Mouse (Mus musculus): ENCODE results near the gene Gadl1. TPM values are rescaled to one million over a fixed set of nuclear protein-coding genes. Genes with fewer than 3 reads are reported as not detected.
A peak's percentile ranks its signal among the peaks of the same experiment; 100 is the strongest.

The Gadl1 gene
- polyA plus RNA-seq (2015; fragmentation: Nextera tagmentation; extraction: Ambion mirVana) = 0.36 and 0.59 TPM in 2 replicates

DNA sequence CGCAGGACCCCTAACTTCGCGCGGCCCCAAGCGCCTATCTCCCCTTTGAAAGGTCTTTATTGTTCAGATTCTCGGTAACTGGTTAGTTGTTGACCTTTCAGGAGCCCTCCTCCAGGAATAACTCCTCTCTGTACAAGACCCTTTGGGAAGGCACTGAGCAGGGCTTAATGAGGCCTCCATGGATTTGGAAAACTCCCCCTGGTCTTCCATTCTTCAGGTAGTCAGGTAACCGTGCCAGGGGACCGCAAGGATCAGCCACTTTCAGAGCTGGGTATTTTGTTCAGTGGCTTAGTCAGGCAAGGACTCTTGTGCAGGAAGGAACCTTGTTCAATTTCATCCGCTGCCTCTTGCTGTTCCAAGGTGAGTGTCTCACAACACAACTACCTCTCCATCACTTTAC is at the start of gene Gadl1:
Gene Gadl1 (plus strand): TSS at position 301 of the 400 bp plus-strand sequence.
- no peak for DNase-seq (ENCODE audit: low spot score)

DNA sequence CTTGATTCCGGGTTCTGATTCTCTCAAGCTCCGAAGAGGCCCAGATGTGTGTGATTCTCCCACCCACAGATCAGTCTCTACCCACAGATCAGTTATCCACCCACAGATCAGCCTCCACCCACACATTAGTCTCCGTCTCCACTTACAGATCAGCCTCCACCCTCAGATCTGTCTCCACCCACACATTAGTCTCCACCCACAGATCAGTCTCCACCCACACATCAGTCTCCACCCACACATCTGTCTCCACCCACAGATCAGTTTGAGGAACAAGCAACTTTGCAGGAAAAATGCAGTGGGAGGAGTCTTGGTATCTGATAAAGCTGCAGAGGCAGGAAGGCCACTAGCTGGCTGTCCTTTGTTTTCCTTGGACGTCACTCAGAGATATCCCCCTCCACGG is 46.5 kb upstream of the Gadl1 start:
- no peak for DNase-seq (ENCODE audit: low spot score)

DNA sequence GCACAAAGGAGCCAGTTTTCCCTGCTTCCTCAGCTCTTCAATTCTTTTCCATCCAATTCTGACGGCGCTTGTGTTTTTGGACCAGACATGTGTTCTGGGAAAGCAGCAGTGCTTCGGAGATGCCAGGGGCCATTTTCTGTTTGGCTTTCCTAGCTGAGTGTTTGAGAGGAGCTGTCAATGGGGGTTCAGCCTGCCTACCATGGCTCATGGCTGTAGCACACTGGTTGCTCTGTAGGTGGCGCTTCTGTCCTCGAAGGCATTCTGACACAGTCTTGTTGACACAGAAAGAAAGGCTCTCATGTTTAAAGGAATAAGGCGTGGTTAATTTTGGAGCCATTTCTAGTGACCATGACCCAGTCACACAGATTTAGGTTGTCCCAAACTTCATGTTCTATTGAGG is 45.9 kb upstream of the Gadl1 start:
- DNase-seq (ENCODE audit: low spot score) = peak; percentile 35

DNA sequence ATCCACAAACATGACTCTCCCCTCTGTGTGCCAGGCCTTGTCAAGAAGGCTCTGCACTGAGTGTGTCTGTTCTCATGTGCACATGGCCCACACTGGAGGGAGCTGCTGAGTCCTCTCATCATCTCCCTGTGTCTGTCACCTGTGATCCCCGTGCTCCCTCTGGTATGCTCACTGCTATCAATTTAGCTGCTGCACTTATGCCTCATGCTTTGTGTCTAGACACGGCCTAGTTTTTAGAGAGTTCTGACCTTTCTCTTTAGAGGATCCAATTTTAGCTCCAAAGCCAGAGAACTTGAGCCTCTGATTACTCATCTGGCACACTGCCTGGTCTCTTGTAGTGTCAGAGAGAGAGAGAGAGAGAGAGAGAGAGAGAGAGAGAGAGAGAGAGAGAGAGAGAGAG is 42.0 kb upstream of the Gadl1 start:
- DNase-seq (ENCODE audit: low spot score) = no peak

DNA sequence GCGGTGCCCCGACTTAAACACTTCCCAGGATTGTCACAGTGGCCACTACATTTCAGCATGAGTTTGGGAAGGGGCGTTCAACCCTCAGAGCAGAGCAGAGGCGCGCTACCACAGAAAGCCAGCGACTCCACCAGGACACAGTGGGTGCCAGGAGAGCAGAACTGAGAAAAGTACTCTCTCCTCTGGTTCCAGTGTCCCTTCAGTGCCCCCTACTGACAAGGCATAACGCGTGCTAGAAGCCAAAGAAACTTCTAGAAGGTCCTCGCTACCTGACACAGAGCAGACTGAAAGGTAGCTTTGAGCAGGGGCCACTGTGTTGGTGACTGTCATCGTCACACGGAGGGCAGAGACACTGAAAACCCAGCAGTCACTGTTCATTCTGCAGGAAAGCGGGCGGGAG is 39.1 kb upstream of the Gadl1 start:
- peak; percentile 9 for DNase-seq (ENCODE audit: low spot score)

DNA sequence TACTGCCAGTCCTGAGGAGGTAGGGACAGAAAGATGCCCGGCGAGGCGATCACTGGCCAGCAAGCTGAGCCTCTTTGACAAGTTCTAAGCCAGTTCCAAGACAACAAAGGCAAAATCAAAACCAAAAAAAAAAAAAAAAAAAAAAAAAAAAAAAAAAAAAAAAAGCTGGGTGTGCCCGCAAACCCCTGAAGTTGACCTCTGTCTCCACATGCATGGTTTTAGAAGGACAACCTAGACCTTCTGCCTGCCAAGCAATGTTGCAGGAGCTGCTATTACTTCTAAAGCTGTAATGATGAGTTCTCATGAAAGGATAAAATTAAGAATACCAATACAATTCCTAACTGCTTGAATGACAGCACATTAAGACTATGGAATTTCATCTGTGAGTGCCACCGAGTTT is 38.6 kb upstream of the Gadl1 start:
- DNase-seq (ENCODE audit: low spot score) = no peak

DNA sequence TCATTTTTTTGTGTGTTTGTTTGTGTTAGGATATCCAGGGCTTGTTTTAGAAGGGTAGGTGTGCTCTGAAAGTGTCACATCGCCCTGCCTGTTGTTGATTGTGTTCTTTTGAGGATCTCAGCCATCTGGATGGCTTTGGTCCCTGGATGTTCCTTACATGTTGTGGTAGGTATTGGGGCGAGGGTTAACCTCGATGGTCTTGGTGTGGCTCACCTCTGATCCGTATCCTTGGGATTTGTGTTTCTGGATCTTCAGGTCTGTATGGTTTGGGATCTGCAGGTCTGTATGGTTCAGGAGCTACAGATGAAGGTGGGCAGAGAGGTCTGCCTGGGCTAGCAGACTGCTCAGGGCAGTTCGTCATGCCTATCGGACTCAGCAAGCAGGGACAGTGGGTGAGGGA is 28.8 kb upstream of the Gadl1 start:
- no peak for DNase-seq (ENCODE audit: low spot score)

DNA sequence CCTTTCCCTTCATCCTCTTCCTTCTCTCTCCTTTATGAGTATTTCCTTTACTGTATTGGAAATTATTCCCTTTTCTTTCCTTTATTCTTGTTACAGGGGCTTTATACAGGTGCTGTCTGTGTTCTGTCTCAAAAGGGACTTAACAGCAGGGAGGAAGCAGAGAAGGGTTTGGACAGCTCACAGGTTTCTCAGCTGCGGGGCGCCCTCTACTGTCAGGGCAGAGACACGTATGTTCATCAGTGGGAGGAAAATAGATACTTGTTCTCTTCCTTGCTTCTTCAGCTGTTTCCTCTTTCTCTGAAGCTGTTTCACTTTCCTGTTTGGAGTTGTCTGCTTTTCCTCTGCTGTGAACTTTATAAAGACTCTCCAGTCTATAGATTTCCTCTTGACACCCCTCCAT is 28.1 kb upstream of the Gadl1 start:
- peak; percentile 26 for DNase-seq (ENCODE audit: low spot score)

DNA sequence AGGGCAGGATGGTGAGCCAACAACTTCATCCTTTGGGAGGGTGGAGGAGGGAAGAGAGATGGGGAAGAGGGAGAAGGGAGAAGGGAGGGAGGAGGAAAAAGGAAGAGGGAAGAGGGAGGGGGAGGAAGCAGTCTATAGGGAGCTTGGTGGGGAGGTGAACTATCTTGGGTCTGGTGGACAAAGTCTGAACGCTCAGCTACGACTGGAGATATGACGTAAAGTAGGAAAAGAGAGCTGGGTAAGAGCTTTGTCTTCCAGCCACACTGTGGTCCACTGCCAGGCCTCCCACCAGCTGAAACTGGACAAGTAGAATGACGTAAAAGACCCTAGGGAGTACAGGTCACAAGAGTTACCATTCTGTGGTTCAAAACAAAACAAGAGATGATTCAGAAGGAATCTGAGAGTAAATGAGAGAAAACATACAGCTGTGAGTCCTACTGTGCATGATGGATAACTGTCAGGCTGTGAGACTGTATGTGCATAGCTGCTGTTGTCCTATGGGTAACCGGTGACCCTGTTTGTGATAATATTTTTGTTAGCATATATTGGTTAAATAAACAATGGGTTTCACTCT is 26.5 kb upstream of the Gadl1 start:
- no peak for DNase-seq (ENCODE audit: low spot score)

DNA sequence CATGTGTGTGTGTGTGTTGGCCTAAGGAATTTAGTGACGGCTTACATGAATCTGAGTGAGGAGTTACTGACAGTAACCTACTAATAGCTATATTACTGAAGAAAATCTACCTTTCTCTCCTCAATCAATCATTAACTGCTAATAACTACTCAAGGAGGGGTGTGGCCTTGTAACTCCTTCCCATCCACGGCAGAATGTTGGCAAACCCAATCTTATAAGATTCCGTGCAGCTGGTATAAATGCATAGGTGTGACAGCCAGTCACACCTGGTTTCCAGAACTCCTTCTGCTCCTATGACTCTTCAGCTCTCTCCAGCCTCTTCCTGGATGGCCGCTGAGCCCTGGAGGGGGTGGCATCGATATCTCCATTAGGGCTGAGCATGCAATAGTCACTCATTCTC is 25.8 kb upstream of the Gadl1 start:
- DNase-seq (ENCODE audit: low spot score) = no peak

DNA sequence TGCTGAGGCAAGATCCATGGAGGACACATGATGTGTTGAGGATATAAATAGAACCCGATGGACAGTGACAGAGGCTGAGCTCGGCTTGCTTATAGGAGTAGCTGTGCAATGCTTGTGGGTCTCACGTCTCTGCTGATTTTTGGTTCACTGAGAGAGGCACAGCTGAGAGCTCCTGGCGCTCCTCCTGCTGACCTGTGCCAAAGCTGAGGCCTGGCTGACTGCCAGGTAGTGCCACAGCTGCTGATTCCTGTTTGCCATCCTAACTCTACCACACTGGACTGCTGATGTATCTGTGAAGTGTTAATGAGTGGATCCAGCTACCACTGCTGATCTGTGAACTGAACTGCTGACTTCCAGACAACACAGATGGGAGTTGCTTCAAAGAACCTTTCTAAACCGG is 21.7 kb upstream of the Gadl1 start:
- no peak for DNase-seq (ENCODE audit: low spot score)

DNA sequence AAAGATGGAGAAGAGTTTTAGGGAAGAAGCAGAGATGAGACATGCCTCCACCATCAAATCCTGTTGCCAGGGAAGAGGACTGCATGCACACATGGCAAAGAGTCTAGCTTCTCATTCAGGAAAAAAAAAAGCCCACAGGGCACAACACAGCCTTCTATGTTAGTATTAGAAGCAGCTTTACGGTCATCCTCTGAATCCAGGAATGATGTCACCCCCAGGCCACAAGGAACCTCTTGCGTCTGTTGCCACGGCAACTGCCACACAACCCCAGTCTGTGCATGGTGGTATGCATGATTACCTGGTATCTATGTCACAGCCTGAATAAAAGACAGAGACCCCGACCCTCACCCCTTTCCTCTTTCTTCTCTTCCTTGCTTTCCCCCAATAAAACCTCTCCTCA is 16.1 kb upstream of the Gadl1 start:
- DNase-seq (ENCODE audit: low spot score) = no peak

DNA sequence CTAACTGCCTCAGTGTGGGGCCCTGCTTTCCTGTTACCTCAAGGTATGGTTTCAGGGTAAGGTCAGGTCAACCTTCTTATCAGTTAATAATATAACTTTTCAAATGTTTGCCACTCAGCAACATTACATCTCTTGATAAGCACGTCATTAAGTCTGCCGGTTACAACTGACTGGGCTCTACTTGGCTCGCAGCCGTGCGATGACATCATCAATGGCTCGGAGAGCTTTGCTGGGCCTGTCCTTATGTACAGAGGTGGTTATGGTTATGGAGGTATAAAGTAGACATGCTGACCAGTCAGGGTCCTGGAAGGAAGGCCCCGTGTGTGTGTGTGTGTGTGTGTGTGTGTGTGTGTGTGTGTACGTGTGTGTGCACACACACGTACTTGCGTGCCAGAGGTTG is 15.3 kb upstream of the Gadl1 start:
- DNase-seq (ENCODE audit: low spot score) = no peak

DNA sequence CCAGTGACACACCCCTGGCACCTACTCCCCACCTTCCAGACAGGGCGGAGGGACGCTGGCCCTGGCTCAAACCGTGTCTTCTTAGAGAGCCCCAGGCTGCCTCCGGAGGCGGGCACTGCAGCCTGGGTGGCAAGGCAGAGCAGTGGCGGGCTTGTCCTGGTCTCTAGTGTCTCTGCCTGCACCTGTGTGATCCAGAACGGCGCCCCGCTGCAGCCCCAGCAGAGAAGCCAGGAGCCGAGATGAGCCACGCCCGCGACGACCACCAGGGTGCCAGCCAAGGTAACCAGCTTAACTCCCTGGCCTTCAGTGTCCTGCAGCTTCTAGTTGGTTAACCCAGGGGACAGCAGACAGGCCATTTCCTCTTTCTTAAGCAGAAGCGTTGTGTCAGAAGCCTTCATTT is 930 bp upstream of the Gadl1 start:
- no peak for DNase-seq (ENCODE audit: low spot score)

DNA sequence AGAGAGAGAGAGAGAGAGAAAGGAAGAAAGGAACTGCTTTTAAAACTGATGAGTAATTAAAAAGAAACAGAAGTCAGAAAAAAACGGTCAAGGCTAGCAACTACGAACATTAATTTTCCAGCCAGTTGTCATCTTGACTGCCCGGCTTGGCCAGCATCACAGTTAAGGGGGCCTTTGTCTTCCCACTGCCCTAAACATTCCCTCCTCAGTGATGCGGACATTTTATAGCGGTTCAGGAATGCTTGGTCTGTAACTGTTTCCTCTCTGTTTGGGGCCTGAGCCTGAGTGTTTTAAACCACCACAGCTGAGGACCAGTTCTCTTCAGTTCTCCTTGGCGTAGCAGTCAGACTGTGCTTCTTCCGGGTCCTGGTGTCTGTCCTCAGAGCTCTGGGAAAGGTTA is 4.8 kb downstream of the Gadl1 start:
- no peak for DNase-seq (ENCODE audit: low spot score)

DNA sequence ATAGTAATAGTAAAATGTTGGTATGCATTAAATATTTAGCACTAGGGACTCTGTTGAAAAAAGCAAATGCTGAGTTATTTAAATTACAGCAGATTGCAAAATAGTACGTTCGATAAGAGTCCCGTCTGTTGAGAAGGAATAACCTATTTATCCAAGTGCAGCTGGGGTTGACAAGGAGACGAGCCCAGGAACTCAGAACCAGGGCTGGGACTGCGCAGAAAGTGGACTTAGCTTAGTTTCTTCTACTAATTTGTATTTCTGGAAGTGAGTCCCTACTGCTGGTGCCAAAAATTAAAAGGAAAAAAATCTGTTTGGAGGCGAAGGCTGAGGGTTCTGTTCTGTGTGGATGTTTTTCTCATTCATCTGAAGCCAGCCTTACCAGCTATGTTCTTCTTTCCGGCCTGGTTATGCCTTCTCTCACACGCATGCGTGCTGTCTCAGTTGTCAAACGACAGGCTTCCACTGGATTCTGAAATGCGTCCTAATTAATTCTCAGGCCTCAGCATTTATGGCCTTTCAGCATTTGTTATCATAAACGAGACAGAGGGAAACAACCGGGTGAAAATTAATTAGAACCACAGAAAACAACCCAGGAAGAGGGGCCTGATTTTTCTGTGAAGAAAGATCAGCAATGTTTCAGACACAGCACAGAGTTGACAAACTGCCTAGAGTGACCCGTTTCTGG is 6.5 kb downstream of the Gadl1 start:
- no peak for DNase-seq (ENCODE audit: low spot score)

DNA sequence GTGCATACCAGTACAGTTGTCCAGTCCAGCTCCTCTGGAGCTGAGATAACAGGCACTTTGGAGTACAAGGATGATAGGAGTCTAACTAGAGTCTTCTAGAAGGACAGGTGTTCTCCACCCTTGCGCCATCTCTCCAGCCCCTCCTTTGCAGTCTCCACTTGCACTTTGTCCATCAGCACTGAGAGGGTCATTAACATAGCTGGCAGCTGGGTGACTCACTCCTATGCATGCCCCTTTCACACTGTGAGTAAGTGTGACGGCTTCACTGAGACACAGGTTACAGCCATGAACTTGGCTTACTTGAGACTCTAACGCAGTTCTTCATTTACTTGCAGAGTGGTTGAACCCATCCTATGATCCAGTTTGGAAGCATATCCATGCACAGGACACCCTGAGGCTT is 10.5 kb downstream of the Gadl1 start:
- no peak for DNase-seq (ENCODE audit: low spot score)

DNA sequence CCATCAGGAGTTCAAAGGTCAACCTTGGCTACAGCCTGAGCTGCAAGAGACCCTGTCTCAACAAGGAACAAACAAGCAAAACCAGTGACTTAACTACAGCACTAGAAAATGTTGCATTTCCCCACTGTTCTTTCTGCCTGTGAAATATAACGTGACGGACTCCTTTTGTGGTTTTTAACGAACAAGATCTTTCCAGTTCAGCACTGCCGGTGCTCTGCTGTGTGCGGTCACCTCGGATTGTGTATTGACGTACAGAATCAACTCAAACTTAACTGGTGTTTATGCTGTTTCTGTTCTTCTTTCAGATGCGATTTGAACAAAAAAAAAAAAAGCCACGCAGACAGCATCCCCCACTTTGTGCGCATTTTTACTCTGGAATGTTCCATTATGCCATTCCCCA is 13.4 kb downstream of the Gadl1 start:
- DNase-seq (ENCODE audit: low spot score) = no peak

DNA sequence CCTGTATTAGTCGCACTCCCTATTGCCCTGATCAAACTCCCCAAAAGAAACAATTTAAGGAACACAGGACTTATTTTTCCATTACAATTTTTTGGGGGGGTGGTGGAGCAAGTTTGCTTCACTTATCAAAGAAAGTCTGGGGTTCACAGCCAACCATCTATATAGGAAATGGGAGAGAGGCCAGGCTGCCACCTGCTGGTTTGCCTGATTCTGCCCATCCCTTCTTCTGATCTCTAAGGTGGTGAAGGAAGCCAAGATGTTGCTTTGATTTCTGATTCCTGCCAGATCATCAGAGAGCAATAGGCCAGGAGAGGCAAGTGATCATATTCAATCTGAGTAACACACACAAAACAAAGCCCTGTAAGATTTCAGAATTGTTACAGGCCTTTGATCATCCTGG is 14.8 kb downstream of the Gadl1 start:
- DNase-seq (ENCODE audit: low spot score) = no peak

DNA sequence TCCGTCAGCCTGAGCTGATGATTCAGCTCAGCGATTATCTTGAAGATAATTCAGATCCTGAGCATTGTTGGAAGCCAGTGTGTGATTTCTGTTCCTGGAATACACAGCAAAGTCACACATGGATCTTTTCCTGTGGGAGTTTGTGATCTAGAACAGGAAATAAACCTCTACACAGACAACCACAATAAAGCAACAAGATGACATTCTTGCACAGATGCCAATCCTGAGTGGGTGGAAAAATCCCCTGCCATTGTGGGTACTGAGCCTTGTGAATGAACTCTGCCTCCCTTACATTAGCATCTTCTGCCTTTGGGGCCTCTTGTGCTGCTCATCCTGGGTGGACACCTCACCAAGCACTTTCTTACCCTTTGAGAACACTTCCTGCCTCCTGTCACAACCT is 22.5 kb downstream of the Gadl1 start:
- no peak for DNase-seq (ENCODE audit: low spot score)

DNA sequence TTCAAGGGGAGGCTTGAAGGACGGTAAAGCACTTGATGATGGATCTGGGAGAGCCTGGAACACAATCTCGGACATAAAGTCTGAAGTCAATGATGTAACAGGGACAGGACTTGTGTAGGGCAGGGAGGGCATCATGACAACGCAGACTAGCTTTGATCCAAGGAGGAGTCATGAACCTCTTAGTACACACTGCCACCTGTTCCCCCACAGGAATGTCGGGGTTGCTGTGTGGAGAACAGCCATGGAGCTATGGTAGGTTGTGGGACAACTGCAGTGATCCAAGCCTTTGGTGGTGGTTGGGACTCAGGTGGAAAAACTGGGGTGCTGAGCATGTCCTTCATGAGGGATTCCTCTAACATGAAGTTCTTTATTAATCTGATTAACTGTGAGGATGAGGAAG is 23.5 kb downstream of the Gadl1 start:
- DNase-seq (ENCODE audit: low spot score) = no peak

DNA sequence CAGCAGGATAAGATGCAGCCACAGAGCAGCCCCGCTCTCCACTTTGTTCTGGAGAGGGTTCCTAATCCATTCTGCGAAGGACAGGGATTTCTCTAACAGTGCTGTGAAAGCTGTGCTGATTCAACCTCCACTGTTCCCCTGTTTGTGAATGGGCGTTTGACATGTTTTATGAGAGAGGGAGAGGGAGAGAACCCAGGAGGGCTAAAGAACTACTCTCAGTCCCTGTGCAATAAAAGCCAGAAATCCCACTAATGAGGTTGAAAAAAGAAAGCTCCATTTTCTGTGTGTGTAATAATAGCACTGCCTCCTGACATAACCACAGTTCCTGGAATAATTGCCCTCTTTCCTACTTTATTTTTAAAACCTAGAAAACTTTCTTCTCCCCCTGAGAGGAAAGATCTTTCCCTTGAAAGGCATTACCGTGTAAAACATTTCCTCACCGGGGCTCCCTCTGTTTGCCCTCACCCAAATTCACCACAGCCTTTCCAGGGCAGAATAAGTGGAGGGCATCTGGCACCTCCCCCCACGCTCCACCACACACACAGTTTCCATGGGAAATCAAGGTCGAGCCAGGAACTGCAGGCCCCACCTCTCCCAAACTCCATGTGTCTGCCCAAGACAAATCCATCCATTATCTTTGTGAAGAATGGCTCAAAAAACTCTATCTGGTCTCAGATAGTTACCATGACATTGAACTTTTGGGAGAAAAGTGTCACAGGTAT is 24.1 kb downstream of the Gadl1 start:
- DNase-seq (ENCODE audit: low spot score) = no peak

DNA sequence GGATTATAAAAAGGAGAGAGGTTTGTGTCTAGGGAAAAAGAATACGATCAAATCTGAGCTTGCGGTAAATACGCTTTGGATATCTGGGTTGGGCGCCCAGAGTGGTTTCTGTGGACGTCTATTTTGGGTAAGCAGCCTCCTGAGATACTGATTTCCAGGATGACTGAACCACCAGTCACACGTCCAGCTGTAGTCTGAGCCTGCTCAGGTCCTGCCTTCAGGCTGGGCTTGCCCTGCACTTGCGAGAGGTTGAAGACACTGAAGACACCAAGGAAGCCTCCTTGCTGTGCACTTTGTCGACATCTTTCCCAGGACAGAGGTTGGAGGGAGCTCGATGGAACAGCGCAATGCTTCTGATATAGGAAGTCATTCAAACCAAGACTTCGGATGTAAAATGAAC is 25.0 kb downstream of the Gadl1 start:
- no peak for DNase-seq (ENCODE audit: low spot score)

Data from thymus, postnatal 0 days (tissue).